Mouse (Mus musculus): Measurements from ENCODE around the gene Bicdl2.

- peak; percentile 61 for TF ChIP-seq CTCF (IDR thresholded peaks at IDR 0.05; ENCODE audit: low read depth, low read length)
- TF ChIP-seq GATA1 (IDR thresholded peaks at IDR 0.05; ENCODE audit: borderline replicate concordance, low read length): no peak
- no peak for TF ChIP-seq TAL1 (conservative IDR thresholded peaks at IDR 0.05; ENCODE audit: low read depth, low read length)
- no peak for TF ChIP-seq GATA2 (IDR thresholded peaks at IDR 0.05; ENCODE audit: borderline replicate concordance, low read depth, low read length)
- no peak for TF ChIP-seq POLR2AphosphoS5 (IDR thresholded peaks at IDR 0.05; ENCODE audit: insufficient replicate concordance, low read depth, low read length)
Measured at GRCm38 (mm10) chr17:23661526-23661925, 1.2 kb downstream of the Bicdl2 start.
